Mouse (Mus musculus): Measurements from ENCODE around the gene Slc48a1.

DNA sequence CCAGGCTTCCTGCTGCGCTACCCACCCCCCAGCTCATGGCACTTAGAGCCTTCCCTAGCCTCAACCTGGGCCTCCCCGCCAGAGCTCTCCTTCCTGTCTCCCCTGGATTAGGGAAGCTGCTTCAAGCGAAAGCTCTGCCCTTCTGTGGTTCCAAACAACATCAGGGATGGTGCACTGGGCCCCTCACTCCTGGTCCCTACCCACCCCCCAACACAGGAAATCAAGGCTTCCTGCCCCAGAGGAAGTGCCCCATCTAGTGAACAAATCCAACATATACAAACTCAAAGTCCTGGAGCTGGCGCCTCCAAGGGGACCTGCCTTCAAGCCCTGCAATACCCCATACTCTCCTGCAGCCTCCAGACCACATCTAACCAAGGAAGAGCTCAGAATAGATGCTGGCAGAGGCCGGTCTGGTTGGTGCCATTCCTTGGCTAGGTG, 50.6 kb downstream of the Slc48a1 start:
- TF ChIP-seq CTCF (IDR thresholded peaks at IDR 0.05; ENCODE audit: low read depth) = peak; percentile 26; the same call in 1 of the 2 replicates
- no peak for TF ChIP-seq EP300 (IDR thresholded peaks at IDR 0.05; ENCODE audit: low read depth)

All from liver, embryonic 14.5 days (tissue).